Mouse (Mus musculus): ENCODE measurements around the gene C5ar2.

C5ar2 gene

DNA sequence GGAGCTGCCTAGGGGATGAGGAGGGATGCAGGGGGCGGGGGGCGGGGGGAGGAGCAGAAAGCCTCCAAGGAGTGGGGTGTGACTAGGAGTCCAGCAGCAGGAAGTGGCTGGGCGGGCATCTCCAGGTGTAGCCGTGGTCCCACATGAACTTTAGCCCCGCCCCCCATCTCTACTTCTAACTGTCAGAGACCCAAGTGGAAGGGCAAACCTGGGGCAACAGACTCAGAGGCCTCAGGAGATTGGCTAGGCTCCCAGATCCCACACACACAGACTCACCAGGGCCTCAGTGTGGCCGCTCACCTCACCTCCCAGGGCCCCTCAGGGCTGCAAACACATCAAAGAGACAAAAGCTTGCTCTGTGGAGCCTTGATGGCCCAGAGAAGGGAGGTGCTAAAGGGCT, 47.3 kb downstream of the C5ar2 start:
- DNase-seq: no peak

DNA sequence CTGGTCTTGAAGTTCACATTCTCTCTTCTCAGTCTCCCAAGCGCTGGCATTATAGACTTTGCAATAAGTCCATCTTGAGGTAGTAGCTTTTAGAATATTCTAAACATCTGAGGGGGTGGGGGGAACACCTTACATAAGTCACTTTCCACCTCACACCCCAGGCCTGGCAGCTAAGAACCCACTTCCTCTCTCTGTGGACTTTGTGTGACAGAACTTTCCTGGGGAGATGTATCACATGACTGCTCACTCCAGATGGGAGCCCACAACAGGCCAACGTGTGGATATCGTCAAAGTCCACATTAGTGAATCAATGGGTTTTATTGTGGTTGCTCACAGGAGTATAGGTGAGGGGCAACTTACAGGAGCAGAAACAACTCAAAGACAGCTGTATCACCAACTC, 50.3 kb downstream of the C5ar2 start:
- no peak for DNase-seq

DNA sequence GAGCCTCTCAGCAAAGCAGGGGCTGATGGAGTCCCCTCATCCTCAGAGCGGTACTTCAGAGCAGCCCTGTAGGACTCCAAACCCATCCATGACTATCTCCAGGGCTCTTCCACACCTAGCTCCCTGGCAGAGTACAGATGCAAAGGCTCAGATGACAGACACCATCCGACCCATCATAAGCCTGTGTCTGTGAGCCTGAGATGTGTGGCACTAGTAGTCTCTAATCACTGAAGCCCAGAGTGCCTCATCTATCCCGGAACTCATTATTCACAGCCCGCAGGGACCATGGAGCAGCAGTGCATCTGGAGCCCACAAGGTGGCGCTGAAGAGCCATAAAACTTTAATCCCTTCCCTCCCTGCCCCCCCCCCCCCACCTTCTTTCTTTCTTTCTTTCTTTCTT, 51.6 kb downstream of the C5ar2 start:
- peak; percentile 89 for DNase-seq

DNA sequence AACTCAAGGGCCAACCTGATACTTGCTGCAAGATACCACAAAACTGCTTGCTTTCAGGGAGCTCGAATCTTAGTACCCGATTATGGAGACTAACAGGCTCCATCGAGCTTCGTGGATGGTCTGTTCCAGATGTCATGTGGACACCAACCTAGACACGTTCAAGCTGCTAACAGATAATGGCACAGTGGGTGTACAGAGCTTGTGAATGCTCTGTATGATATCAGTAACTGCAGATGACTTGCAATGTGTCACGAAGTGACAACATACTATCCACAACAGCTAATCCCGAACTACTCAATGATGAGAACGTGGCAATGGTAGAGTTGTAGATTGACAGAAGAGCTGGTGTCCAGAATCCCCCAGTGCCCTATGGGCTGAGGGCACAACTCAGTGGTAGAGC, 56.5 kb downstream of the C5ar2 start:
- no peak for DNase-seq

Measured in kidney, postnatal 10 days (tissue).